Mouse (Mus musculus) cerebellum, postnatal 25 days (tissue): ENCODE measurements around the gene Gm7247.
"Not testable (repeated sequence)": the region's sequence is repeated elsewhere in the genome, so short reads cannot be mapped to it uniquely, and the experiment has no call there.

ENCODE experiments used
- DNase-seq, 2 experiments: peaks; one replicate each; pipeline ENCODE4 v3.0.0; 2021; ENCODE audit warnings: mixed read lengths in 2 of 2

Gene Gm7247

DNA sequence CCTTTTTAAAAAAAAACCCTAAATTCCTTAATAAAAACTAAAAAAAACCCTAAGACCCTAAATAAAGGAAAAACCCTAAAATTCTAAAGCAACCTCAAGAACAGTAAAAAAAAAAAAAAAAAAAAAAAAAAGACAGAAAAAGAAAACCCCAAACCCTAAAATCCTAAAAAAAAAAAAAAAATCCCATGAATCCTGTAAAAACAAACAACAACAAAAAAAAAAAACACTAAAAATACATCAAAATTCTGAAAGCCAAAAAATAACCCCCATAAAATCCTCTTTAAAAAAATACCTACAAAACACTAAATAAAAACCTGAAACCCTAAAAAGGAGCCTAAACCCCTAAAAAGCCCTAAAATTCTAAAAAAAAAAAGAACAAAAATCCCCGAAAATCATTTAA lies 135.4 kb downstream of the Gm7247 start:
- no peak for DNase-seq

DNA sequence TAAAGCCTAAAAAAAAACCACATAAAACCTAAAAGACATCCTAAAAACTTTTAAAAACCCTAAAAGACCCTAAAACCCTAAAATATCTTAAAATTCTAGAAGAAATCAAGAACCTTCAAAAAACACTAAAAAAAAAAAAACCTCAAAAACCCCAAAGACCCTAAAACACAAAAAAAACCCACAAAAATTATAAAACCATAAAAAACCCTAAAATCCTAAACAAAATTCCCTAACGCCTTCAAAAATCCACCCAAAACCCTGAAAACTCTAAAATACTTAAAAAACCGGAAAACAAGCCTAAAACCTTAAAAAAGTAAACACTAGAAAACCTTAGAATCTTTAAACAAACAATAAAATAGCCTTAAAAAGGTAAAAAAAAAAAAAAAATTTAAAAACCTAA lies 136.4 kb downstream of the Gm7247 start:
- DNase-seq: no peak

- DNase-seq: no peak
Observed at GRCm38 (mm10) chr14:51499707-51500275, 138.2 kb downstream of the Gm7247 start.

GRCm38 (mm10) chr14:51500461-51500860 lies 138.9 kb downstream of the Gm7247 start:
- DNase-seq: no peak

- no peak for DNase-seq
Observed at GRCm38 (mm10) chr14:51507416-51507815, 145.9 kb downstream of the Gm7247 start.

- DNase-seq: no peak
Observed at GRCm38 (mm10) chr14:51552490-51552889, 190.9 kb downstream of the Gm7247 start, which contains the start of gene Gm5622. Gene Gm5622 (plus strand): TSS chr14:51552790.

DNA sequence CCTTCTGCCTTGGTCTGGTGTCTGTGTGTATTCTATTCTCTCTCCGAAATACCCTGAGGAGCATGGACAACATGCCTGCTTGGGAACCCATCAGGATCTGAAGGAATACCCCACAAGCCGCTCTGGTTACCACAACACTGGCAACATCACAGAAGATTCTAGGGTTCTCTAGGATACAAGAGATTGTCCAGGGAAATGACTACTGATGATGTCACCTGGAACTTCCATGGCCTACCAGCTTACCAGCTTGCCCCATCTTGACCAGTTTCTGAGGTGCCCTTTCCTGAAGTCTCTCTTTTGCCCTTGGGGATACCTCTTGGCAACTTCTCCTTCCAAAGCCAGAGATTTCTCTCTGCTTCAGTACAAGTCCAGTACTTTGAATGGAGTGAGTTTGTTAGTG lies 212.4 kb downstream of the Gm7247 start, which contains the start of gene Gm17175:
Gene Gm17175 (minus strand): TSS at position 101 of the 400 bp plus-strand sequence.
- not testable (repeated sequence) for DNase-seq

- DNase-seq: not testable (repeated sequence)
Observed at GRCm38 (mm10) chr14:51592039-51592438, 230.5 kb downstream of the Gm7247 start, which contains the start of gene Gm17174. Gene Gm17174 (minus strand): TSS chr14:51592139.

DNA sequence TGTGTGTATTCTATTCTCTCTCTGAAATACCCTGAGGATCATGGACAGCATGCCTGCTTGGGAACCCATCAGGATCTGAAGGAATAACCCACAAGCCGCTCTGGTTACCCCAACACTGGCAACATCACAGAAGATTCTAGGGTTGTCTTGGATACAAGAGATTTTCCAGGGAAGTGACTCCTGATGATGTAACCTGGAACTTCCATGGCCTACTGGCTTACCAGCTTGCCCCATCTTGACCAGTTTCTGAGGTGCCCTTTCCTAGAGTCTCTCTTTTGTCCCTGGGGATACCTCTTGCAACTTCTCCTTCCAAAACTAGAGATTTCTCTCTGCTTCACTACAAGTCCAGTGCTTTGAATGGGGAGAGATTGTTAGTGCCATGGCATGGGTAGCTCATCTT lies 249.7 kb downstream of the Gm7247 start, which contains the start of gene Gm17078:
Gene Gm17078 (minus strand): TSS at position 101 of the 400 bp plus-strand sequence.
- no peak for DNase-seq
